Mouse (Mus musculus) urinary bladder, postnatal 25 days (tissue): ENCODE measurements around the gene Slc29a2.

Source experiments
- DNase-seq: peaks from one replicate; pipeline ENCODE4 v3.0.0; 2022; ENCODE audit warnings: low spot score

Gene Slc29a2

GRCm38 (mm10) chr19:5058801-5059771, 35.4 kb downstream of the Slc29a2 start:
- no peak for DNase-seq

- no peak for DNase-seq
These were observed 37.0 kb downstream of the Slc29a2 start for GRCm38 (mm10) chr19:5060365-5061330.

GRCm38 (mm10) chr19:5062041-5062440, 38.4 kb downstream of the Slc29a2 start:
- no peak for DNase-seq

GRCm38 (mm10) chr19:5062446-5062845, 38.8 kb downstream of the Slc29a2 start:
- peak; percentile 60 for DNase-seq

GRCm38 (mm10) chr19:5065104-5065503, 41.4 kb downstream of the Slc29a2 start:
- DNase-seq = no peak

- DNase-seq = no peak
These were observed 43.6 kb downstream of the Slc29a2 start for GRCm38 (mm10) chr19:5067040-5067799.

- DNase-seq = peak; percentile 56
These were observed 44.4 kb downstream of the Slc29a2 start, which contains the start of gene Cd248 for GRCm38 (mm10) chr19:5067867-5068569. Gene Cd248 (plus strand): TSS chr19:5068078.

- DNase-seq = no peak
These were observed 45.0 kb downstream of the Slc29a2 start for GRCm38 (mm10) chr19:5068570-5069234.

GRCm38 (mm10) chr19:5069486-5069885, 45.8 kb downstream of the Slc29a2 start:
- no peak for DNase-seq

- no peak for DNase-seq
These were observed 46.3 kb downstream of the Slc29a2 start for GRCm38 (mm10) chr19:5069978-5070377.

GRCm38 (mm10) chr19:5071077-5071476, 47.4 kb downstream of the Slc29a2 start:
- DNase-seq = no peak

- peak; percentile 76 for DNase-seq
These were observed 48.1 kb downstream of the Slc29a2 start for GRCm38 (mm10) chr19:5071545-5072369.

- DNase-seq = no peak
These were observed 48.8 kb downstream of the Slc29a2 start for GRCm38 (mm10) chr19:5072389-5073019.

GRCm38 (mm10) chr19:5073028-5073427, 49.4 kb downstream of the Slc29a2 start:
- DNase-seq = peak; percentile 63

- DNase-seq = no peak
These were observed 49.9 kb downstream of the Slc29a2 start for GRCm38 (mm10) chr19:5073518-5073917.

GRCm38 (mm10) chr19:5079279-5079678, 55.6 kb downstream of the Slc29a2 start:
- DNase-seq = no peak
